Mouse (Mus musculus) olfactory bulb, adult 2 months (tissue): ENCODE measurements at regions not wholly inside any gene's neighbourhood (a gene's known extent, or its start where the extent isn't known, plus 50 kb on each side); places are given as distances from the start of the nearest gene placed in this dataset.

Experiments
- CTCF ChIP-seq: fragments of 200-500 bp; IDR thresholded peaks from 2 replicates; pipeline ENCODE4 v1.5.1; 2012; ENCODE audit warnings: low read depth, mild to moderate bottlenecking, low read length, moderate library complexity; ENCODE audit not compliant: insufficient read depth
- POLR2A ChIP-seq: fragments of 200-500 bp; IDR thresholded peaks from 2 replicates; pipeline ENCODE4 v1.6.1; 2012; ENCODE audit warnings: mild to moderate bottlenecking, low read depth, low read length, moderate library complexity; ENCODE audit not compliant: insufficient read depth

DNA sequence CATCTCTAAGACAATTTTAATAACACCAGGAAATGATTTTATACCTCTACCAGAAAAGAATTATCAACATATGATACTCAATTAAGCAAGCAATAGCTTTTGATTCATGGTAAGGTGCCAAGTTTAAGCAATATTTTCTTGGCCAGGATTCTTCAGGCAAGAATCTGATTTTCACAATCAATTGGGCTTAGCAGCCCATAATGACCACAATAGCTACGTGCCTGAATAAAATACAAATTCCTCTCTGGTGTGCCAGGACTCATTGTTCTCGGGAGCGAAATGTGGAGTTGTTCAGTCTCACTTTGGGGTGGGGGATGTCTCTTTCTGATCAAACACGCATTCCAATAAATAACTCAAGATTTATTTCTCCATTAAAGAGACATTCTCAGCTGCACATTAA lies 438.8 kb downstream of the Fgf9 start:
- TF ChIP-seq POLR2A, result no peak
- no peak for TF ChIP-seq CTCF
